Mouse (Mus musculus) erythroblast, embryonic 14.5 days (primary cell): ENCODE results near the gene Sec16a.

Experiments
- GATA1 ChIP-seq: IDR thresholded peaks from 2 replicates; pipeline ENCODE4 v1.6.1; 2012; ENCODE audit warnings: low read length, inconsistent platforms, mixed read lengths
- TAL1 ChIP-seq: IDR thresholded peaks from 3 replicates; pipeline ENCODE4 v1.6.1; 2012; ENCODE audit warnings: low read length, inconsistent platforms, mixed read lengths

GRCm38 (mm10) chr2:26380131-26380771 lies 64.8 kb downstream of the Sec16a start, which contains the start of gene Snapc4:
- TF ChIP-seq GATA1 (no peak), TAL1 (no peak)
